Mouse (Mus musculus): Measurements from ENCODE around the gene Fancm.
A peak's percentile ranks its signal among the peaks of the same experiment; 100 is the strongest.
"Not testable (repeated sequence)": the region's sequence is repeated elsewhere in the genome, so short reads cannot be mapped to it uniquely, and the experiment has no call there.

The Fancm gene

GRCm38 (mm10) chr12:65119451-65119850 lies 44.0 kb downstream of the Fancm start:
- no peak for DNase-seq (ENCODE audit: low read depth)

DNA sequence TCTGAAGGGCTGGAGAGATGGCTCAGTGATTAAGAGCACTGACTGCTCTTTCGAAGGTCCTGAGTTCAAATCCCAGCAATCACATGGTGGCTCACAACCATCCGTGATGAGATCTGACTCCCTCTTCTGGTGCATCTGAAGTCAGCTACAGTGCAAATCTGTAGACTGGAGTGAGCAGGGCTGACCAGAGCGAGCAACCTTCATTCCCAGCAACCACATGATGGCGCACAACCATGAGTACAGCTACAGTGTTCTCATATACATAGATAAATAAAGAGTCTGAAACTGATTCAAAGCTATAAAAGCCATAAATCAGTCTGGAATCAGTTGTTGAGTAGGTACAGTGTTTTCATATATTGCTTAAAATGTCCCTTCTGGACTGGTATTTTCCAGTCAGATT lies 60.7 kb downstream of the Fancm start:
- DNase-seq (ENCODE audit: low read depth), result not testable (repeated sequence)

GRCm38 (mm10) chr12:65172021-65172951 lies 96.9 kb downstream of the Fancm start, which contains the start of gene Mis18bp1:
Gene Mis18bp1 (minus strand): TSS chr12:65172604.
- DNase-seq (ENCODE audit: low read depth), result peak; percentile 91

DNA sequence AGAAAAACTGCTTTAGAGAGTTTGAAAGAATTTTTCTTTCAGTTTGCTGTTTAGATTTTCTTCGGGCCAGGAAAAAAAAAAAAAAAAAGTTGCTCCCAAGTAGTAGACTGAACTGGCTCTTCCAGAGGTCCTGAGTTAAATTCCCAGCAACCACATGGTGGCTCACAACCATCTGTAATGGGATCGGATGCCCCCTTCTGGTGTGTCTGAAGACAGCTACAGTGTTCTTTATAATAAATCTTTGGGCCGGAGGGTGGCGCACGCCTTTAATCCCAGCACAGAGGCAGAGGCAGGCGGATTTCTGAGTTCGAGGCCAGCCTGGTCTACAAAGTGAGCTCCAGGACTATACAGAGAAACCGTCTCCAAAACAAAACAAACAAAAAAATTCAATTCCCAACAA lies 97.6 kb downstream of the Fancm start:
- DNase-seq (ENCODE audit: low read depth), result peak; percentile 27

DNA sequence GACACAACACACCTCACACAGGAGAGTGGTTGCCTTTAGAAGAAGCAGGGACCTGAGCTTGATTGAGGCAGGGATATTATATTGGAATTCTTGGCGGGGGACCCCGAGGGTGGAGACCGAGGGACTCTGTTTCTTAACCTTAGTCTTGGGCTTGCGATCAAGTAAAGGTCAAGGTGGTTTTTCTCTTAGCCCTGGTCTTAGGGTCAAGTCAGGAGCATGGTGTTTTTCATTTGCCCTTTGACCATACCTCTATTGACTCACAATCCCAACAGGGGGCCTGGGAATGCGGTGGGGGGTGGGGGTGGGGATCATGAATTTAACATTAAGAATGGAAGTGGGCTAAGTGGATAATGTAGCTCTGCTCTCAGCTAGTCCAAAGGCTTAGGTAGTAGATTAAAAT lies 98.3 kb downstream of the Fancm start:
- DNase-seq (ENCODE audit: low read depth), result no peak

Measured in c-Kit-positive CD71-positive TER-119-negative erythroid progenitor cells, embryonic 14.5 days (primary cell).